Mouse (Mus musculus) intestine, postnatal 0 days (tissue): ENCODE measurements at regions not wholly inside any gene's neighbourhood (a gene's known extent, or its start where the extent isn't known, plus 50 kb on each side); places are given as distances from the start of the nearest gene placed in this dataset.

Experiments used
- ATAC-seq: fragments of 200-750 bp; cut with Nextera tagmentation; 2 replicates; pipeline ENCODE4 v1.8.0; 2017; ENCODE audit warnings: mild to moderate bottlenecking, moderate TSS enrichment, moderate library complexity
- H3K27ac ChIP-seq: fragments of 300-500 bp; sonication (generic); 2 replicates; pipeline ENCODE4 v1.5.1; 2014; ENCODE audit warnings: mild to moderate bottlenecking, low read depth, low read length, moderate library complexity
- H3K27me3 ChIP-seq: fragments of 300-500 bp; sonication (generic); replicated peaks from 2 replicates; pipeline ENCODE4 v1.6.1; 2014; ENCODE audit warnings: low read length, mixed read lengths; ENCODE audit not compliant: control insufficient read depth, insufficient read depth
- H3K36me3 ChIP-seq: fragments of 300-500 bp; sonication (generic); 2 replicates; pipeline ENCODE4 v1.6.1; 2014; ENCODE audit warnings: mild to moderate bottlenecking, moderate library complexity; ENCODE audit not compliant: control insufficient read depth, insufficient read depth
- H3K4me1 ChIP-seq: fragments of 300-500 bp; sonication (generic); replicated peaks from 2 replicates; pipeline ENCODE4 v1.6.1; 2014; ENCODE audit warnings: antibody characterized with exemption, low read length, mixed read lengths; ENCODE audit not compliant: control insufficient read depth, insufficient read depth
- H3K4me2 ChIP-seq: fragments of 300-500 bp; sonication (generic); replicated peaks from 2 replicates; pipeline ENCODE4 v1.6.1; 2014; ENCODE audit warnings: low read depth, mild to moderate bottlenecking, moderate library complexity
- H3K4me3 ChIP-seq: fragments of 300-500 bp; sonication (generic); 2 replicates; pipeline ENCODE4 v1.5.1; 2014; ENCODE audit warnings: low read depth, low read length
- H3K9ac ChIP-seq: fragments of 300-500 bp; sonication (generic); 2 replicates; pipeline ENCODE4 v1.6.1; 2014; ENCODE audit warnings: mild to moderate bottlenecking, low read depth, low read length
- H3K9me3 ChIP-seq: fragments of 300-500 bp; sonication (generic); 2 replicates; pipeline ENCODE4 v1.6.1; 2016; ENCODE audit warnings: mixed run types; ENCODE audit not compliant: control insufficient read depth
- CTCF ChIP-seq: sonication (generic); IDR thresholded peaks from 2 replicates; pipeline ENCODE4 v1.5.1; 2016; ENCODE audit warnings: low read depth, mild to moderate bottlenecking, control low read depth, antibody characterized with exemption, moderate library complexity
- WGBS: fragments of 180-500 bp; shearing (Covaris S2); extraction: QIAGEN DNeasy Blood & Tissue Kit; methylation state at CpG from one replicate; pipeline ENCODE4 v1.1.7; 2014; 5-methylcytosine and 5-hydroxymethylcytosine counted together

- H3K27me3 ChIP-seq, result no peaks in the 10 kb centered on the region
- no peaks in the 10 kb centered on the region for H3K36me3 ChIP-seq
- no peaks in the 10 kb centered on the region for H3K4me1 ChIP-seq
- no peaks in the 10 kb centered on the region for H3K9me3 ChIP-seq
- no peak overlapping the region for H3K4me2 ChIP-seq
- peak; percentile 40 for TF ChIP-seq CTCF
- H3K27ac ChIP-seq, result no peak overlapping the region
- H3K9ac ChIP-seq, result no peak overlapping the region
- WGBS, result 58% methylated on average over 1 of the region's 1 CpGs
- H3K4me3 ChIP-seq, result no peak overlapping the region
- no peak for ATAC-seq
These were observed 404.2 kb upstream of the Chl1 start for GRCm38 (mm10) chr6:103106189-103106588.

GRCm38 (mm10) chr6:103119537-103119936 is 390.8 kb upstream of the Chl1 start:
- Histone ChIP-seq H3K27me3 (no peaks in the 10 kb centered on the region), H3K4me1 (no peaks in the 10 kb centered on the region), H3K27ac (no peak overlapping the region), H3K9me3 (no peaks in the 10 kb centered on the region), H3K4me3 (no peak overlapping the region), H3K36me3 (no peaks in the 10 kb centered on the region), H3K4me2 (no peak overlapping the region), H3K9ac (no peak overlapping the region)
- ATAC-seq, result no peak
- no peak for TF ChIP-seq CTCF
- 67% methylated on average over 2 of the region's 2 CpGs for WGBS

DNA sequence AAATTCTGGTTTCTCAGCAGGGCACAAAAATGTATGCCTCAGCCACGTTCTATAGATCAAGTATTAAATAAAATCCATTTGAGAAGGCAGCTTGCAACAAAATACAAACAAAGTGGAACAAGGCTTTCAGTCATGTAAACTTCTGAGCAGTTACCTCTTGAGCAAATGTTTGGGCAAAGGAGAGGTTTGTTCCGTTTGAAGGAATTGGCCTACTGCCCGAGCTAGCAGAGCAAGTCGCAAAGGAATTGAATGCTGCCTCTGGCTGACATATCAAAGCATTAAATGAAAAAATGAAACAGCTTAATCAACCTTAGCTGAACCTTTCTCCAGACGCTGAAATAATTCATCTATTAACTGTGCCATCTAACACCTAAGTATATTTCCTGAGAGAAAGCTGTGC is 369.5 kb upstream of the Chl1 start:
- H3K36me3 ChIP-seq, result no peaks in the 10 kb centered on the region
- ATAC-seq, result no peak
- H3K9me3 ChIP-seq, result no peaks in the 10 kb centered on the region
- H3K9ac ChIP-seq, result no peak overlapping the region
- no peak for TF ChIP-seq CTCF
- 56% methylated on average over 5 of the region's 5 CpGs for WGBS
- no peak overlapping the region for H3K4me3 ChIP-seq
- H3K4me1 ChIP-seq, result no peaks in the 10 kb centered on the region
- H3K4me2 ChIP-seq, result no peak overlapping the region
- no peak overlapping the region for H3K27ac ChIP-seq
- no peaks in the 10 kb centered on the region for H3K27me3 ChIP-seq

DNA sequence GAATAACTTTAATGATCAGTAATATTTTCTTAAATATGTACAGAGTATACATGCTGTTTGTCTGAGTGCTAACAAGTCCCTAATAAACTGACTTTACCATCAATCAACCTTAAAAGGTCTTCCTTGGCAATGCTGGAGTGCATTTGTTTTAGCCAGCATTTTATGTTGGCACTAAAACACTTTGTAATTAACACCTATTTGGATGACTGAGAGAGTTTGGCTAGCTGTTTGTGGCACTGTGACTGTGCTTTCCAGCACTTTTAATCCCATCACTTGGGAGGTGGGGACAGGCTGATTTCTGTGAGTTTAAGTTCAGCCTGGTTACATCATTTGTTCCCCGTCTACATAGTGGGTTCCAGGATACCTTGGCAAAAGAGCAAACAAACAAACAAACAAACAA is 332.5 kb upstream of the Chl1 start:
- no peak overlapping the region for H3K27ac ChIP-seq
- no peak for TF ChIP-seq CTCF
- no peak for ATAC-seq
- no peak overlapping the region for H3K9ac ChIP-seq
- H3K4me1 ChIP-seq, result no peaks in the 10 kb centered on the region
- no peaks in the 10 kb centered on the region for H3K27me3 ChIP-seq
- H3K9me3 ChIP-seq, result no peaks in the 10 kb centered on the region
- H3K4me2 ChIP-seq, result no peak overlapping the region
- H3K36me3 ChIP-seq, result no peaks in the 10 kb centered on the region
- no peak overlapping the region for H3K4me3 ChIP-seq
- WGBS, result 43% methylated on average over 1 of the region's 1 CpGs

DNA sequence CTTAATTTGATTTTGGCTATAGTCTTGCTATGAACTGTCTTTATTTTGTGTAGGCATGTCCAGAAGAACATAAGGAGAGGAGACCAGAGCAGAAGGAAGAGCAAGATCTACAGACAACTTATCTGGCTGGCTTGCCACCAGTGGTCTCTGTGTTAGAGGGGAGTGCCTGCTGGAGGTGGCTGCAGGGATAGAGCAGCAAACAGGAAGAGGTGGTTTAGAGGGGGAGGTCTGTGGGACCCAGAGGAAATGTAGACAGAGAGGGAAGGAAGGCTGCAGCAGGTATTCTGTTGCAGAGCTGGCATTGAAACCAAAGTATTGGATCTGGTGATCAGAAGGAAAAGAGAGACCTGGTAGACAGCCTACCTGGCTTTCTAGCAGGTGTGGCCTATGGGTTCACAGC is 327.0 kb upstream of the Chl1 start:
- Histone ChIP-seq H3K9ac (no peak overlapping the region), H3K9me3 (no peaks in the 10 kb centered on the region), H3K27ac (no peak overlapping the region), H3K4me2 (no peak overlapping the region), H3K27me3 (no peaks in the 10 kb centered on the region), H3K4me3 (no peak overlapping the region), H3K36me3 (no peaks in the 10 kb centered on the region), H3K4me1 (no peaks in the 10 kb centered on the region)
- no peak for ATAC-seq
- no peak for TF ChIP-seq CTCF

GRCm38 (mm10) chr6:103196838-103197237 is 313.5 kb upstream of the Chl1 start:
- Histone ChIP-seq H3K9ac (no peak overlapping the region), H3K4me3 (no peak overlapping the region), H3K9me3 (no peaks in the 10 kb centered on the region), H3K27ac (no peak overlapping the region), H3K4me1 (no peaks in the 10 kb centered on the region), H3K36me3 (no peaks in the 10 kb centered on the region), H3K27me3 (no peaks in the 10 kb centered on the region), H3K4me2 (no peak overlapping the region)
- 84% methylated on average over 6 of the region's 6 CpGs for whole genome bisulfite sequencing
- no peak for TF ChIP-seq CTCF
- no peak for ATAC-seq

- no peak overlapping the region for H3K4me3 ChIP-seq
- H3K27me3 ChIP-seq, result no peaks in the 10 kb centered on the region
- H3K9me3 ChIP-seq, result no peaks in the 10 kb centered on the region
- TF ChIP-seq CTCF, result peak; percentile 53
- no peak overlapping the region for H3K9ac ChIP-seq
- no peak overlapping the region for H3K4me2 ChIP-seq
- H3K27ac ChIP-seq, result no peak overlapping the region
- 19% methylated on average over 1 of the region's 1 CpGs for WGBS
- ATAC-seq, result no peak
- H3K4me1 ChIP-seq, result no peaks in the 10 kb centered on the region
- H3K36me3 ChIP-seq, result no peaks in the 10 kb centered on the region
These were observed 308.8 kb upstream of the Chl1 start for GRCm38 (mm10) chr6:103201605-103202004.
